Mouse (Mus musculus) macrophage (primary cell): ENCODE measurements around the gene Galc. TPM values are rescaled to one million over a fixed set of nuclear protein-coding genes. Genes with fewer than 3 reads are reported as not detected.

Source experiments
- H3K27ac ChIP-seq: fragments of 350-480 bp; formaldehyde crosslinking; 2 replicates; pipeline ENCODE4 v1.9.0; 2021
- H3K36me3 ChIP-seq: fragments of 350-480 bp; formaldehyde crosslinking; 2 replicates; pipeline ENCODE4 v1.9.0; 2021; ENCODE audit errors: inconsistent target
- H3K4me3 ChIP-seq: fragments of 350-480 bp; formaldehyde crosslinking; 2 replicates; pipeline ENCODE4 v1.9.0; 2021; ENCODE audit errors: inconsistent target
- H3K79me2 ChIP-seq: fragments of 350-480 bp; formaldehyde crosslinking; 2 replicates; pipeline ENCODE4 v1.9.0; 2021; ENCODE audit errors: inconsistent target
- WGBS: methylation state at CpG from one replicate; pipeline ENCODE4 v1.1.7; 2026; ENCODE audit warnings: inconsistent platforms; ENCODE audit not compliant: missing documents; 5-methylcytosine and 5-hydroxymethylcytosine counted together
- polyA plus RNA-seq: library from polyadenylated mRNA; stranded (reverse); fragments of 250-400 nt; gene quantifications from 3 replicates; pipeline ENCODE4 v1.2.4, GENCODE M21; 2018; ENCODE audit warnings: inconsistent platforms

The Galc gene
- polyA plus RNA-seq, 1 experiment from 2014 or later, result 133 TPM

GRCm38 (mm10) chr12:98180807-98181206, 78.5 kb downstream of the Galc start:
- Histone ChIP-seq H3K4me3 (no peak overlapping the region), H3K79me2 (no peaks in the 10 kb centered on the region), H3K27ac (no peak overlapping the region), H3K36me3 (no peaks in the 10 kb centered on the region)
- WGBS, result 97% methylated on average over 6 of the region's 6 CpGs

DNA sequence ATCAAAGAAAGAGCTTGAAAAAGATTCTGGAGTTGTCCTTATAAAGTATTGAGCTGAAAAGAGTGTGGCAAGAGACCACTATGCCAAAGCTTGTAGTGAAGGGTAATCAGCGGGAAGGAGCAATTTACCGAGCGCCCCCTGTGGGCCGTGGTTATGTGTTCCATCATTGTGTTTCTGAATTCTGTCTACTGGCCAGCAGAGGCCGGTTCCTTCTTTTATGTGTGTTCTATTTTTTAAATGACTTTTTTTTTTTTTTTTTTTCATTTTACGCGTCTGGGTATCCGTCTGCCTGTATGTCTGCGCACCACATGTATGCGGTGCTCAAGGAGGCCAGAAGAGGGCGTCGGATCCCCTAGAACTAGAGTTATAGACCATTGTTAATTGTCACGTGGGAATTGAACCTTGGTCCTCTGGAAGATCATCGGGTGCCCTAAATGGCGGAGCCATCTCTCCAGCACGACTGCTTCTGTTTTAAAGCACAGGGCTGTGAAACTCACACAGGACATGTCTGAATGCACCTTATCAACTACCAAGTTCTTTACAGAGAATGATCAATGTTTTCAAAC, 78.9 kb downstream of the Galc start:
- no peaks in the 10 kb centered on the region for H3K36me3 ChIP-seq
- H3K79me2 ChIP-seq, result no peaks in the 10 kb centered on the region
- no peak overlapping the region for H3K27ac ChIP-seq
- WGBS, result 87% methylated on average over 15 of the region's 16 CpGs
- no peak overlapping the region for H3K4me3 ChIP-seq

DNA sequence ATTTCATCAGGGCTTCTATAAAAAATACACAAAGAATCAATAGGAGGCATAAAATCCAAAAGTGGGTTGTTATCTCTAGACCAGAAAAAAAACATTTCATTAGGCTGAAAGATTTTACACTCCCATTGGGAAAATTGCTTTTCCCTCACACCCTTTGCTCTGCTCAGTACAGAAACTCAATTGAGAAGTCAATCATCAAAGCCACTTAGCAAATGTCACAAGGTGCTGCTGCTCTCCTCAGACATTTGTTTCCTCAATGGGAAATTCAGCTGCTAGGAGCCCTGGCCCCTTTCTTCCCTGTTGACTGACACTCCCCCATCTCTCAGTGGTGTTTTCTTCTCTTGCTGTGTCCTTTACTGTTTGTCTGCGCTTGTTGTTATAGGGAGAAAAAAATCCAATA, 79.8 kb downstream of the Galc start:
- Histone ChIP-seq H3K4me3 (no peak overlapping the region), H3K79me2 (no peaks in the 10 kb centered on the region), H3K27ac (no peak overlapping the region), H3K36me3 (no peaks in the 10 kb centered on the region)
- 73% methylated on average over 1 of the region's 1 CpGs for WGBS

- WGBS, result 94% methylated on average over 2 of the region's 2 CpGs
- Histone ChIP-seq H3K79me2 (no peaks in the 10 kb centered on the region), H3K27ac (no peak overlapping the region), H3K4me3 (no peak overlapping the region), H3K36me3 (no peaks in the 10 kb centered on the region)
Measured at GRCm38 (mm10) chr12:98176632-98177031, 82.6 kb downstream of the Galc start.

DNA sequence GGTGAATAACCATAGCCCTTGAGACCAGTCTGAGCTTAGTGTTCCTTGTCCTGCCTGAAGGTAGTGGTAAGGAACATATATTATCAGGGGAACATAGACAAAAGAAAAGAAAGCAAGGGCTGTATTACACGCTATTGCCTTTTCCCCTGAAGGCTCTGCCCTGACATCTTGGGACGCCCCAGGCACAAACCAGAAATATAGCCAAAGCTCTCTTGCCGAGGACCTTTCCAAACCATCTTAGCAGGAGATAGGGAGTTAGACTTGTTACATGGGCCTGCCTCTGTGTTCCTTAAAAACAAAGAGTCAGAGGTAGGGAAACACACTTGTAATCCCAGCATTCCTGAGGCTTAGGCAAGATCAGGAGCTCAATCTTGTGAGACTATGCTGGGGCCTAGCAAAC, 97.4 kb downstream of the Galc start:
- Histone ChIP-seq H3K36me3 (no peaks in the 10 kb centered on the region), H3K27ac (no peak overlapping the region), H3K79me2 (no peaks in the 10 kb centered on the region), H3K4me3 (no peak overlapping the region)
- 100% methylated on average over 3 of the region's 3 CpGs for WGBS

- 91% methylated on average over 6 of the region's 6 CpGs for WGBS
Measured at GRCm38 (mm10) chr12:98160867-98161266, 98.4 kb downstream of the Galc start.

More at GRCm38 (mm10) chr12:98160867-98161266, 98.4 kb downstream of the Galc start:
- no peaks in the 10 kb centered on the region for H3K79me2 ChIP-seq
- H3K36me3 ChIP-seq, result no peaks in the 10 kb centered on the region
- H3K4me3 ChIP-seq, result no peak overlapping the region
- no peak overlapping the region for H3K27ac ChIP-seq

Other genes with a start within 250 kb of the Galc start
- gene Gpr65, start 9.2 kb upstream of the Galc start, polyA plus RNA-seq, result 99.7 to 173 TPM (median 110 TPM) in 3 replicates